Mouse (Mus musculus) erythroblast, embryonic 14.5 days (primary cell): Measurements from ENCODE around the gene Gpd2. TPM values are rescaled to one million over a fixed set of nuclear protein-coding genes. Genes with fewer than 3 reads are reported as not detected.

ENCODE experiments used
- H3K27me3 ChIP-seq: 2 replicates; pipeline ENCODE4 v1.6.1; 2012; ENCODE audit warnings: inconsistent platforms; ENCODE audit not compliant: control insufficient read depth
- H3K36me3 ChIP-seq: 2 replicates; pipeline ENCODE4 v1.6.1; 2012; ENCODE audit warnings: mild to moderate bottlenecking, inconsistent platforms; ENCODE audit not compliant: control insufficient read depth
- H3K4me1 ChIP-seq: 2 replicates; pipeline ENCODE4 v1.6.1; 2012; ENCODE audit warnings: inconsistent platforms; ENCODE audit not compliant: control insufficient read depth
- H3K4me3 ChIP-seq: replicated peaks from 2 replicates; pipeline ENCODE3; 2012; ENCODE audit warnings: moderate library complexity, mild to moderate bottlenecking, inconsistent platforms
- H3K9me3 ChIP-seq: 2 replicates; pipeline ENCODE4 v1.6.1; 2012; ENCODE audit warnings: low read length, inconsistent platforms, mixed read lengths; ENCODE audit not compliant: control insufficient read depth
- GATA1 ChIP-seq: IDR thresholded peaks from 2 replicates; pipeline ENCODE4 v1.6.1; 2012; ENCODE audit warnings: low read length, inconsistent platforms, mixed read lengths
- TAL1 ChIP-seq: IDR thresholded peaks from 3 replicates; pipeline ENCODE4 v1.6.1; 2012; ENCODE audit warnings: low read length, inconsistent platforms, mixed read lengths
- polyA plus RNA-seq: library from polyadenylated mRNA; stranded (reverse); fragments of >175 nt; gene quantifications from 2 replicates; pipeline ENCODE4 v1.2.3, GENCODE M21; 2012

The Gpd2 gene
- polyA plus RNA-seq, 1 experiment = 0.07 TPM

- Histone ChIP-seq H3K36me3 (no peaks in the 10 kb centered on the region), H3K4me3 (no peak overlapping the region), H3K9me3 (no peaks in the 10 kb centered on the region), H3K27me3 (no peaks in the 10 kb centered on the region), H3K4me1 (no peaks in the 10 kb centered on the region)
- TF ChIP-seq GATA1 (no peak), TAL1 (no peak)
Observed at GRCm38 (mm10) chr2:57261286-57262077, 24.0 kb downstream of the Gpd2 start.

DNA sequence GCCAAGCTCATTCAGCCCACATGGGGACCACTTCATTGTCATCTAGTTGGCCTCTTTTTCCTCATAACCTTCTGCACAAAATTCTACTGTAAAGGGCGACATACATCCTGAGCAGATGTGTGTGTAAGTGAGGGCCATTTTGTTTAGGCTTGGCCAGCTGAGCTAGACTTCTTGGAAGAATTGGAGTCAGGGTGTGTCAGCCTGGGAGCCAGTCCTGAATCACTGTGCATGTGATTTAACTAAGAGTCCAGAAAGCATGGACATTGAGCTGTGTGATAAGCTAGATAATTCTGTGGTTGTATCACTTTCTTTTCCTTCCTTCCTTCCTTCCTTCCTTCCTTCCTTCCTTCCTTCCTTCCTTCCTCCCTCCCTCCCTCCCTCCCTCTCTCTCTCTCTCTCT, 26.0 kb downstream of the Gpd2 start:
- H3K9me3 ChIP-seq = no peaks in the 10 kb centered on the region
- TF ChIP-seq GATA1 (no peak), TAL1 (no peak)
- no peaks in the 10 kb centered on the region for H3K4me1 ChIP-seq
- H3K36me3 ChIP-seq = no peaks in the 10 kb centered on the region
- H3K27me3 ChIP-seq = no peaks in the 10 kb centered on the region
- H3K4me3 ChIP-seq = no peak overlapping the region

GRCm38 (mm10) chr2:57264912-57265311, 27.5 kb downstream of the Gpd2 start:
- H3K4me1 ChIP-seq = no peaks in the 10 kb centered on the region
- no peaks in the 10 kb centered on the region for H3K9me3 ChIP-seq
- no peaks in the 10 kb centered on the region for H3K27me3 ChIP-seq
- H3K36me3 ChIP-seq = no peaks in the 10 kb centered on the region
- TF ChIP-seq TAL1 (no peak), GATA1 (no peak)
- no peak overlapping the region for H3K4me3 ChIP-seq

- Histone ChIP-seq H3K9me3 (no peaks in the 10 kb centered on the region), H3K36me3 (no peaks in the 10 kb centered on the region)
- no peak for TF ChIP-seq GATA1
- no peak for TF ChIP-seq TAL1
Observed at GRCm38 (mm10) chr2:57266679-57267393, 29.4 kb downstream of the Gpd2 start.

DNA sequence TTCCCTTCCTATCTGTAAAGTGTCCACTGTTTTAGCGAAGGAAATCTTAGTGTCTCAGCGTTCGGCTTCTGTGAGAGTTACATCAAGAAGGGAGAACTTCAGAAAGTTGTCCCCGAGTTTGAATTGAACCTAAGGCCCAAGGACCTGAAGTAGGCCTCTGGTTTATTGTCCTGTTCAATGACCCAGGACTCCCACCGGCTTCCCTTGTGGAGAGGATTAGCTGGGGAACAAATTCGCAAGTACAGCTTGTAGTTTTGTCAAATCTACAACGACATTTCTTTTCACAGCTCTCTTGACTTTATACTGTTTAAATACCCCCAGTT, 29.9 kb downstream of the Gpd2 start:
- no peak for TF ChIP-seq GATA1
- TF ChIP-seq TAL1 = no peak
- H3K4me3 ChIP-seq = no peak overlapping the region
- no peaks in the 10 kb centered on the region for H3K9me3 ChIP-seq
- no peaks in the 10 kb centered on the region for H3K27me3 ChIP-seq
- H3K4me1 ChIP-seq = no peaks in the 10 kb centered on the region
- no peaks in the 10 kb centered on the region for H3K36me3 ChIP-seq

More at GRCm38 (mm10) chr2:57266679-57267393, 29.4 kb downstream of the Gpd2 start:
- Histone ChIP-seq H3K27me3 (no peaks in the 10 kb centered on the region), H3K4me3 (no peak overlapping the region), H3K4me1 (no peaks in the 10 kb centered on the region)

DNA sequence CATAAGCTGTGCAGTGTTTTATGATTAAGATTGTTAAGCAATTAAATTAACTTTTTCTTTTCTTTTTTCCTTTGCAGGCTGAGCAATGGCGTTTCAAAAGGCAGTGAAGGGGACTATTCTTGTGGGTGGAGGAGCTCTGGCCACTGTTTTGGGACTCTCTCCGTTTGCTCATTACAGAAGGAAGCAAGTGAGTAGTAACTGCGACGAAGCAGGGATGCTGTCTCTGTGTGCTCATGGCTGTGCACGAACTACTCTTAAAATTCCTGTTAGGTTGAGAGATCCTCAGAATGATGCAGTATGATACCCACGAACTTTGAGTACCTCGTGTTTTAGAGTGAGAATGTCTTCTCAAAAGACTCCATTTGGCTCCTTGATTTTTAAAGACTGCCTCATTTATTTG, 30.5 kb downstream of the Gpd2 start:
- Histone ChIP-seq H3K36me3 (no peaks in the 10 kb centered on the region), H3K4me3 (no peak overlapping the region), H3K9me3 (no peaks in the 10 kb centered on the region), H3K27me3 (no peaks in the 10 kb centered on the region), H3K4me1 (no peaks in the 10 kb centered on the region)
- TF ChIP-seq GATA1 (no peak), TAL1 (no peak)

GRCm38 (mm10) chr2:57268839-57269238, 31.4 kb downstream of the Gpd2 start:
- Histone ChIP-seq H3K36me3 (no peaks in the 10 kb centered on the region), H3K4me3 (no peak overlapping the region), H3K9me3 (no peaks in the 10 kb centered on the region), H3K27me3 (no peaks in the 10 kb centered on the region), H3K4me1 (no peaks in the 10 kb centered on the region)
- TF ChIP-seq GATA1 (no peak), TAL1 (no peak)

DNA sequence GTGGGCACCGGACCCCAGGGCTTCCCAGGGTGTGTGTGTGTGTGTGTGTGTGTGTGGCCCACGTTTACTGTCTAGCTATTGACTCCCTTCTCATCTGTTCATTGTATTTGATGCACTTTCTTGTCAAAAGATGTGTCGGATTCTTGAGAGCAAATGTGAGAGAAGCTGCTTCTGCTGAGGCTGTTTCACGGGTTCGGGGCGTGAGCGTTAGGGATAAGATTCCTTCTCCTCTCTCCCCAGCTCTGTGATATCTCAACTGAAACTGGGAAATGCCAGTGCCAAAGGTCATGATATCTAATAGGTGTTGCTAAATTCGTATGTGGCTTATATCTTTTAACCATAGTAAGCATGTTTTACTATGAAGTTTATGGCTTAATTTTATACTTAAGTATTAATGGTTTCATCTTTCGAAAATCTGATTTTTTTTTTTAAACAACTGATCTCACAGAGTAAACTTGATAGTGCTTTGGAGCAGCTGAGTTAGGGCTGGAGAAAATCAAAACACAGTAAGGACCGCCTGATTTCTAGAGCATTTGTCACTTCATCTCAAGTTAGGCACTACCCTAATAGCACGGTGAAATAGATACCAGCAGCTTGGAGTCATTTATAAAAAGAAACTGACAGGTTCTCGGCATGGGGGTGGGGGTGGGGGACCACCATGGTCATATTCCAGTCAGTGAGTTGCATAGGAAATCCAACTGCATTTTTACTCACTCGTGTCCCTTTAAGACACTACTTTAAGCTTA, 32.4 kb downstream of the Gpd2 start:
- H3K27me3 ChIP-seq = no peaks in the 10 kb centered on the region
- H3K4me3 ChIP-seq = no peak overlapping the region
- no peaks in the 10 kb centered on the region for H3K36me3 ChIP-seq
- TF ChIP-seq TAL1 (no peak), GATA1 (no peak)
- H3K4me1 ChIP-seq = no peaks in the 10 kb centered on the region
- no peaks in the 10 kb centered on the region for H3K9me3 ChIP-seq

DNA sequence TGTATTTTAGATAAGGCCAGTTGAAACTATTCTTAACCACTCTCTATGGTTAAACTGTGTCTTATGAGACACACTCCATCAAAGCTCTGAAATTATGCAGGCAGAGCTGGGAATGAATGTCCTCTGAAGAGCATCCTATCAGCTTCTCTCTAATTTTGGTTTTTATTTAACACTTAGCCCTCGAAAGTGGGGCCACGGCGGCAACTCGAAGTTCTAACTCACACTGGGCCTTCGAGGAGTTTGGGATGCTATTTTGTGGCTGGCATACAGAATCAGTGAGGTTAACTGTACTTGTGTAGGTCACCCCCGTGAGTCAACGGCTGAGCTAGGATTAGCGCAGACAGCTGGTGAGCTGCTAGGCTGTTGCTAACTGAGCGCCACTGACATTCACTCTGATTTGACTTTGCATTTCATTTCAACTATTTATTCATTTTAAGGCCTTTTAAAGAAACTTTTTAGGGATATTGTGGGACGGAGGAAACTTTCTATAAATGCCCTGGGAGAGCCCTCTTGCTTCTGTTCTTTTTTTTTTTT, 42.8 kb downstream of the Gpd2 start:
- no peak for TF ChIP-seq GATA1
- TF ChIP-seq TAL1 = no peak
- Histone ChIP-seq H3K9me3 (no peaks in the 10 kb centered on the region), H3K4me1 (no peaks in the 10 kb centered on the region), H3K4me3 (no peak overlapping the region), H3K36me3 (no peaks in the 10 kb centered on the region), H3K27me3 (no peaks in the 10 kb centered on the region)
